Mouse (Mus musculus) midbrain, embryonic 11.5 days (tissue): Measurements from ENCODE around the gene Ywhag. TPM values are rescaled to one million over a fixed set of nuclear protein-coding genes. Genes with fewer than 3 reads are reported as not detected.

Experiments
- ATAC-seq: fragments of 200-750 bp; cut with Nextera tagmentation; 2 replicates; pipeline ENCODE4 v1.8.0; 2017; ENCODE audit warnings: moderate TSS enrichment, moderate library complexity; ENCODE audit not compliant: low FRiP score
- DNase-seq: peaks from one replicate; pipeline ENCODE4 v3.0.0; 2015; ENCODE audit warnings: low spot score; ENCODE audit errors: missing footprints
- H3K27ac ChIP-seq: fragments of 300-500 bp; sonication (generic); 2 replicates; pipeline ENCODE4 v1.5.1; 2014; ENCODE audit warnings: low read depth, low read length
- H3K27me3 ChIP-seq: fragments of 300-500 bp; sonication (generic); 2 replicates; pipeline ENCODE4 v1.6.1; 2014; ENCODE audit warnings: mild to moderate bottlenecking, low read length, moderate library complexity, mixed read lengths; ENCODE audit not compliant: control insufficient read depth, insufficient read depth
- H3K36me3 ChIP-seq: fragments of 300-500 bp; sonication (generic); 2 replicates; pipeline ENCODE4 v1.6.1; 2014; ENCODE audit warnings: mild to moderate bottlenecking, low read length, moderate library complexity, mixed read lengths; ENCODE audit not compliant: control insufficient read depth, insufficient read depth
- H3K4me1 ChIP-seq: fragments of 300-500 bp; sonication (generic); 2 replicates; pipeline ENCODE4 v1.6.1; 2014; ENCODE audit warnings: low read length; ENCODE audit not compliant: control insufficient read depth, insufficient read depth
- H3K4me2 ChIP-seq: fragments of 300-500 bp; sonication (generic); 2 replicates; pipeline ENCODE4 v1.6.1; 2014; ENCODE audit warnings: mild to moderate bottlenecking, moderate library complexity
- H3K4me3 ChIP-seq: fragments of 300-500 bp; sonication (generic); 2 replicates; pipeline ENCODE4 v1.5.1; 2014; ENCODE audit warnings: low read depth, low read length
- H3K9ac ChIP-seq: fragments of 300-500 bp; sonication (generic); 2 replicates; pipeline ENCODE4 v1.6.1; 2014; ENCODE audit warnings: low read length
- H3K9me3 ChIP-seq: fragments of 300-500 bp; sonication (generic); 2 replicates; pipeline ENCODE4 v1.6.1; 2016; ENCODE audit warnings: low read length; ENCODE audit not compliant: control insufficient read depth
- WGBS: fragments of 180-500 bp; shearing (Covaris S2); extraction: QIAGEN DNeasy Blood & Tissue Kit; methylation state at CpG from one replicate; pipeline ENCODE4 v1.1.7; 2014; 5-methylcytosine and 5-hydroxymethylcytosine counted together
- polyA plus RNA-seq: library from polyadenylated mRNA; unstranded; fragments of >200 nt; fragmentation: Nextera tagmentation; extraction: Ambion mirVana; gene quantifications from 2 replicates; pipeline ENCODE4 v1.2.1, GENCODE M21; 2014

Ywhag gene
- polyA plus RNA-seq, 1 experiment from 2014 or later, result 182 TPM

GRCm38 (mm10) chr5:135892589-135893351, 41.6 kb downstream of the Ywhag start:
- ATAC-seq (no peak), DNase-seq (no peak)
- 59% methylated on average over 9 of the region's 9 CpGs for WGBS
- H3K4me2 ChIP-seq, result no peak overlapping the region
- H3K4me1 ChIP-seq, result 0 out of 2 replicates have a peak, but pooled peaks cover 2% of the 10 kb centered on the region
- no peaks in the 10 kb centered on the region for H3K9me3 ChIP-seq
- no peak overlapping the region for H3K27ac ChIP-seq
- H3K36me3 ChIP-seq, result no peaks in the 10 kb centered on the region
- peaks cover 24% of the 10 kb centered on the region for H3K27me3 ChIP-seq
- no peak overlapping the region for H3K9ac ChIP-seq
- H3K4me3 ChIP-seq, result no peak overlapping the region

GRCm38 (mm10) chr5:135890920-135891319, 43.5 kb downstream of the Ywhag start:
- ATAC-seq (no peak), DNase-seq (no peak)
- Histone ChIP-seq H3K4me1 (0 out of 2 replicates have a peak, but pooled peaks cover 2% of the 10 kb centered on the region), H3K27ac (no peak overlapping the region), H3K9ac (no peak overlapping the region), H3K36me3 (no peaks in the 10 kb centered on the region), H3K4me2 (no peak overlapping the region), H3K9me3 (no peaks in the 10 kb centered on the region), H3K27me3 (peaks cover 30% of the 10 kb centered on the region), H3K4me3 (no peak overlapping the region)
- 66% methylated on average over 3 of the region's 3 CpGs for WGBS

GRCm38 (mm10) chr5:135890323-135890722, 44.1 kb downstream of the Ywhag start:
- Histone ChIP-seq H3K4me3 (no peak overlapping the region), H3K27ac (no peak overlapping the region), H3K36me3 (no peaks in the 10 kb centered on the region), H3K27me3 (peaks cover 30% of the 10 kb centered on the region), H3K9ac (no peak overlapping the region), H3K4me1 (0 out of 2 replicates have a peak, but pooled peaks cover 2% of the 10 kb centered on the region), H3K9me3 (no peaks in the 10 kb centered on the region), H3K4me2 (no peak overlapping the region)
- DNase-seq (no peak), ATAC-seq (no peak)
- 59% methylated on average over 4 of the region's 4 CpGs for WGBS

GRCm38 (mm10) chr5:135888405-135889215, 45.8 kb downstream of the Ywhag start:
- no peak overlapping the region for H3K9ac ChIP-seq
- H3K27ac ChIP-seq, result no peak overlapping the region
- peak overlapping the region; percentile 5; the same call in 1 of the 2 replicates for H3K4me3 ChIP-seq
- H3K4me1 ChIP-seq, result 0 out of 2 replicates have a peak, but pooled peaks cover 2% of the 10 kb centered on the region
- WGBS, result 5% methylated on average over 30 of the region's 30 CpGs
- peak overlapping the region; percentile 14; the same call in 1 of the 2 replicates for H3K4me2 ChIP-seq
- no peaks in the 10 kb centered on the region for H3K36me3 ChIP-seq
- ATAC-seq (no peak), DNase-seq (peak; percentile 88)
- no peaks in the 10 kb centered on the region for H3K9me3 ChIP-seq
- peaks cover 30% of the 10 kb centered on the region for H3K27me3 ChIP-seq

GRCm38 (mm10) chr5:135887675-135888102, 46.7 kb downstream of the Ywhag start, which contains the start of gene Hspb1:
Hspb1 (plus strand) TSS chr5:135887919.
- Histone ChIP-seq H3K9me3 (no peaks in the 10 kb centered on the region), H3K27me3 (peaks cover 30% of the 10 kb centered on the region), H3K9ac (no peak within 1 kb of the TSS), H3K4me2 (peak within 1 kb of the TSS; percentile 35), H3K27ac (no peak within 1 kb of the TSS), H3K4me1 (0 out of 2 replicates have a peak, but pooled peaks cover 2% of the 10 kb centered on the region), H3K4me3 (peak within 1 kb of the TSS; percentile 22), H3K36me3 (no peaks in the 10 kb centered on the region)
- ATAC-seq, result peak; percentile 16; the same call in 1 of the 2 replicates
- whole genome bisulfite sequencing, result 2% methylated on average over 22 of the region's 24 CpGs
- DNase-seq, result peak; percentile 91

- ATAC-seq (no peak), DNase-seq (no peak)
- Histone ChIP-seq H3K27me3 (peaks cover 19% of the 10 kb centered on the region), H3K4me3 (no peak overlapping the region), H3K4me2 (no peak overlapping the region), H3K4me1 (0 out of 2 replicates have a peak, but pooled peaks cover 2% of the 10 kb centered on the region), H3K36me3 (no peaks in the 10 kb centered on the region), H3K9me3 (no peaks in the 10 kb centered on the region), H3K27ac (no peak overlapping the region), H3K9ac (no peak overlapping the region)
- WGBS, result 74% methylated on average over 6 of the region's 6 CpGs
Observed at GRCm38 (mm10) chr5:135884641-135885040, 49.8 kb downstream of the Ywhag start.

- Histone ChIP-seq H3K4me1 (peaks cover 4% of the 10 kb centered on the region), H3K27me3 (no peaks in the 10 kb centered on the region), H3K27ac (no peak overlapping the region), H3K4me3 (no peak overlapping the region), H3K4me2 (no peak overlapping the region), H3K9ac (no peak overlapping the region), H3K36me3 (no peaks in the 10 kb centered on the region), H3K9me3 (no peaks in the 10 kb centered on the region)
- DNase-seq, result no peak
- no peak for ATAC-seq
- 74% methylated on average over 13 of the region's 13 CpGs for WGBS
Observed at GRCm38 (mm10) chr5:135879449-135880158, 54.8 kb downstream of the Ywhag start.

- H3K9me3 ChIP-seq, result no peaks in the 10 kb centered on the region
- ATAC-seq (peak; percentile 39; the same call in 1 of the 2 replicates), DNase-seq (peak; percentile 93)
- H3K27ac ChIP-seq, result no peak overlapping the region
- peak overlapping the region; percentile 26 for H3K4me3 ChIP-seq
- H3K4me2 ChIP-seq, result peak overlapping the region; percentile 49
- no peaks in the 10 kb centered on the region for H3K36me3 ChIP-seq
- H3K27me3 ChIP-seq, result no peaks in the 10 kb centered on the region; the same call in 1 of the 2 replicates
- H3K9ac ChIP-seq, result peak overlapping the region; percentile 36
- WGBS, result under 1% methylated on average over 16 of the region's 16 CpGs
- peaks cover 4% of the 10 kb centered on the region for H3K4me1 ChIP-seq
Observed at GRCm38 (mm10) chr5:135877831-135878231, 56.6 kb downstream of the Ywhag start.
